Mouse (Mus musculus): ENCODE measurements around the gene Olfr63. TPM values are rescaled to one million over a fixed set of nuclear protein-coding genes. Genes with fewer than 3 reads are reported as not detected.
"Not testable (repeated sequence)": the region's sequence is repeated elsewhere in the genome, so short reads cannot be mapped to it uniquely, and the experiment has no call there.

The Olfr63 gene
- polyA plus RNA-seq, 2 experiments: 0.03 TPM; not detected in 1

DNA sequence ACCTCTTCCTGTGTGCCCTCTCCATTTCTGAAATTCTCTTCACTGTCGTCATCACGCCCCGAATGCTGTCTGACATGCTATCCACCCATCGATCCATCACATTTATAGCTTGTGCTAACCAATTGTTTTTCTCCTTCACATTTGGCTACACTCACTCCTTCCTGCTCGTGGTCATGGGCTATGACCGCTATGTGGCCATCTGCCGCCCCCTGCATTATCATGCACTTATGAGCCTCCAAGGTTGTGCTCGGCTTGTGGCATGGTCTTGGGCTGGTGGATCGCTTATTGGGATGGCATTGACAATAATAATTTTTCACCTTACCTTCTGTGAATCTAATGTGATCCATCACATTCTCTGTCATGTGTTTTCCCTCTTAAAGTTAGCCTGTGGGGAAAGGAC lies 4.4 kb downstream of the Olfr63 start:
- Histone ChIP-seq H3K9me3 (ENCODE audit: control insufficient read depth, low read length) (no peaks in the 10 kb centered on the region), H3K36me3 (ENCODE audit: control insufficient read depth, insufficient read depth, low read length) (no peaks in the 10 kb centered on the region), H3K27me3 (ENCODE audit: control insufficient read depth, insufficient read depth, low read length) (no peaks in the 10 kb centered on the region), H3K4me3 (replicated peaks; ENCODE audit: low read length) (no peak overlapping the region), H3K4me1 (ENCODE audit: control insufficient read depth, insufficient read depth, low read length) (no peaks in the 10 kb centered on the region), H3K27ac (replicated peaks; ENCODE audit: low read depth, low read length) (no peak overlapping the region), H3K9ac (ENCODE audit: low read depth, low read length, severe bottlenecking) (no peak overlapping the region), H3K4me2 (replicated peaks; ENCODE audit: low read depth, low read length, severe bottlenecking) (no peak overlapping the region)
- DNase-seq (ENCODE audit: low spot score): no peak
- ATAC-seq (ENCODE audit: low FRiP score, low read depth): no peak
- 87% methylated on average over 9 of the region's 9 CpGs for WGBS
- no peak for TF ChIP-seq POLR2A (IDR thresholded peaks at IDR 0.05; ENCODE audit: borderline replicate concordance, extremely low read depth, insufficient read depth, insufficient read length)

DNA sequence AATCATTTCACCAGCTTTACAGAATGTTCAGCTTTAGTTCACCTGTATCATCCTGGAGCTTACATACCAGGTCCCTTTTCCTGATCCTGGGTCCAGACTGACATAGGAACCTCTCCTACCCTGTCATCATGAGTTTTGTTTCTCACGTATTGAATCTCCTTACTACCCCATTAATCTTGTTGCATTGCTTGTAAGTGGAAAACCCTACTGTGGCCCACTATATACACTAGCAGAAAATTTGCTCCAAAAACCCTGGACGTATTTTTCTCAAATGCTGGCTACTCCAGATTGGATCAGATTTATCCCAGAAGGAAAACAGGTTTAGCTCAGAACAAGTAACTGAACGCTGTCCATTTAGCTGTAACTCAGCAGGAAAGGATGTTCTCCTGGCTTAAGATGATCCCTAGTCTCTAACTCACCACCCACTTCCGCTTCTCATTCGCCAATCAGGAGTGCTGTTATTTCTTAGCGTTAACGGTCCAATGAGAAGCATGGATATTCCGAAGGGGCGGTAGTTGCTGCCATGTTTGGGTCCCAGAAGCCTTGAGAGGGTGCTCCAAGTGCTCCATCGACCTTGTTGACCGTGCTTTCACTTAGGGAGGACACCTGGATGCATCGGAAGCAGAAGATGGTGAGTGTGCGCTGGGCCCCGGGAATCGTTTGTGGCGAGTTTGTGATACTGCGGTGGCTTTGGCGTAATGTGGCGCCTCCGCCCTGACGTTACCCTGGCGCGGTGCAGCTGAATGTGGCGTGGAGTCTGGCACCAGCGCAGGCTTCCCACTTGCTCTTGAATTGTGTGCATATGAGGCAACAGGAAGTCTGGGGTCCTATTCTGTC lies 24.8 kb downstream of the Olfr63 start, which contains the start of gene Zfp955b:
TSS of gene Zfp955b (plus strand) at position 506 of the 837 bp plus-strand sequence.
- H3K9ac ChIP-seq (ENCODE audit: low read depth, low read length, severe bottlenecking); H3K36me3 ChIP-seq (ENCODE audit: control insufficient read depth, insufficient read depth, low read length); DNase-seq (ENCODE audit: low spot score); H3K9me3 ChIP-seq (ENCODE audit: control insufficient read depth, low read length); H3K4me1 ChIP-seq (ENCODE audit: control insufficient read depth, insufficient read depth, low read length); H3K27me3 ChIP-seq (ENCODE audit: control insufficient read depth, insufficient read depth, low read length); H3K27ac ChIP-seq (replicated peaks; ENCODE audit: low read depth, low read length): not testable (repeated sequence)
- H3K4me3 ChIP-seq (replicated peaks; ENCODE audit: low read length): 0 out of 2 replicates have a peak within 1 kb of the TSS, but pooled peaks have one; percentile 10
- ATAC-seq (ENCODE audit: low FRiP score, low read depth): peak; percentile 99
- no CpG with 5 or more reads among the region's 25 CpGs for WGBS
- H3K4me2 ChIP-seq (replicated peaks; ENCODE audit: low read depth, low read length, severe bottlenecking): 0 out of 2 replicates have a peak within 1 kb of the TSS, but pooled peaks have one; percentile 15

DNA sequence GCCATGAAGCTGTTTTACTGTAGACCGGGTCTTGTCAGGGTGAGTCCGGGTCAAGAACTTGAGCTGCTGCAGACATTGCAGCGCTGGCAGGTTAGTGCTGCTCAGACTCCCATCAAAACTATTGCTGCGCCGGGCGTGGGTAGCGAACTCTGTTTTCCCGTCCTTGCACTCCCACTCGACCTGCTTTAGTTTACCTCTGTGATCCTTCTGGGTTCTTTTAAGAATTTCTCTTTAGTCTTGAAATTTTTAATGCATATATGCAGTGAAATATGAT lies 25.3 kb downstream of the Olfr63 start:
- not testable (repeated sequence) for H3K27me3 ChIP-seq (ENCODE audit: control insufficient read depth, insufficient read depth, low read length); H3K4me1 ChIP-seq (ENCODE audit: control insufficient read depth, insufficient read depth, low read length); H3K27ac ChIP-seq (replicated peaks; ENCODE audit: low read depth, low read length); H3K9ac ChIP-seq (ENCODE audit: low read depth, low read length, severe bottlenecking); H3K4me2 ChIP-seq (replicated peaks; ENCODE audit: low read depth, low read length, severe bottlenecking); H3K9me3 ChIP-seq (ENCODE audit: control insufficient read depth, low read length); DNase-seq (ENCODE audit: low spot score); H3K36me3 ChIP-seq (ENCODE audit: control insufficient read depth, insufficient read depth, low read length)
- WGBS: no CpG with 5 or more reads among the region's 9 CpGs
- 0 out of 2 replicates have a peak, but pooled peaks have one; percentile 20 for ATAC-seq (ENCODE audit: low FRiP score, low read depth)
- H3K4me3 ChIP-seq (replicated peaks; ENCODE audit: low read length): 0 out of 2 replicates have a peak overlapping the region, but pooled peaks have one; percentile 10

Other genes with a start within 250 kb of the Olfr63 start
- gene Zfp763, start 231.3 kb upstream of the Olfr63 start, polyA plus RNA-seq (2012; rRNA removed): 5.5 and 7.6 TPM in 2 replicates
- gene Zfp763, start 231.3 kb upstream of the Olfr63 start, polyA plus RNA-seq (2014; fragmentation: Nextera tagmentation; extraction: Ambion mirVana): 13.0 and 15.1 TPM in 2 replicates
- gene 4921501E09Rik, start 196.6 kb upstream of the Olfr63 start, polyA plus RNA-seq (2012; rRNA removed): not detected in 2 replicates
- not detected in 2 replicates for gene 4921501E09Rik, start 196.6 kb upstream of the Olfr63 start, polyA plus RNA-seq (2014; fragmentation: Nextera tagmentation; extraction: Ambion mirVana)
- 4.8 and 6.0 TPM in 2 replicates for gene Zfp563, start 175.4 kb upstream of the Olfr63 start, polyA plus RNA-seq (2012; rRNA removed)
- 9.8 and 10.5 TPM in 2 replicates for gene Zfp563, start 175.4 kb upstream of the Olfr63 start, polyA plus RNA-seq (2014; fragmentation: Nextera tagmentation; extraction: Ambion mirVana)
- gene Morc2b, start 125.0 kb upstream of the Olfr63 start, polyA plus RNA-seq (2012; rRNA removed): 0.10 TPM in 1 of 2 replicates, not detected in the other
- not detected in 2 replicates for gene Morc2b, start 125.0 kb upstream of the Olfr63 start, polyA plus RNA-seq (2014; fragmentation: Nextera tagmentation; extraction: Ambion mirVana)
- not detected in 2 replicates for gene Olfr55, start 96.2 kb upstream of the Olfr63 start, polyA plus RNA-seq (2012; rRNA removed)
- not detected in 2 replicates for gene Olfr55, start 96.2 kb upstream of the Olfr63 start, polyA plus RNA-seq (2014; fragmentation: Nextera tagmentation; extraction: Ambion mirVana)
- not detected in 2 replicates for gene Olfr239, start 73.4 kb upstream of the Olfr63 start, polyA plus RNA-seq (2012; rRNA removed)
- gene Olfr239, start 73.4 kb upstream of the Olfr63 start, polyA plus RNA-seq (2014; fragmentation: Nextera tagmentation; extraction: Ambion mirVana): not detected in 2 replicates
- gene Olfr1564, start 43.0 kb upstream of the Olfr63 start, polyA plus RNA-seq (2012; rRNA removed): 0.29 and 0.67 TPM in 2 replicates
- not detected in 2 replicates for gene Olfr1564, start 43.0 kb upstream of the Olfr63 start, polyA plus RNA-seq (2014; fragmentation: Nextera tagmentation; extraction: Ambion mirVana)
- gene Zfp955a, start 9.5 kb upstream of the Olfr63 start, polyA plus RNA-seq (2012; rRNA removed): 5.5 and 7.0 TPM in 2 replicates
- gene Zfp955a, start 9.5 kb upstream of the Olfr63 start, polyA plus RNA-seq (2014; fragmentation: Nextera tagmentation; extraction: Ambion mirVana): 16.7 and 18.8 TPM in 2 replicates
- gene Zfp955b, start 24.9 kb downstream of the Olfr63 start, polyA plus RNA-seq (2012; rRNA removed): 6.2 and 7.9 TPM in 2 replicates
- gene Zfp955b, start 24.9 kb downstream of the Olfr63 start, polyA plus RNA-seq (2014; fragmentation: Nextera tagmentation; extraction: Ambion mirVana): 9.9 and 10.9 TPM in 2 replicates
- 6.4 and 8.5 TPM in 2 replicates for gene Zfp81, start 94.2 kb downstream of the Olfr63 start, polyA plus RNA-seq (2012; rRNA removed)
- 13.7 and 14.6 TPM in 2 replicates for gene Zfp81, start 94.2 kb downstream of the Olfr63 start, polyA plus RNA-seq (2014; fragmentation: Nextera tagmentation; extraction: Ambion mirVana)
- gene Zfp101, start 130.0 kb downstream of the Olfr63 start, polyA plus RNA-seq (2012; rRNA removed): 31.5 and 40.2 TPM in 2 replicates
- gene Zfp101, start 130.0 kb downstream of the Olfr63 start, polyA plus RNA-seq (2014; fragmentation: Nextera tagmentation; extraction: Ambion mirVana): 19.1 and 20.1 TPM in 2 replicates
- gene Actl9, start 168.2 kb downstream of the Olfr63 start, polyA plus RNA-seq (2012; rRNA removed): 0.10 and 0.14 TPM in 2 replicates
- not detected in 2 replicates for gene Actl9, start 168.2 kb downstream of the Olfr63 start, polyA plus RNA-seq (2014; fragmentation: Nextera tagmentation; extraction: Ambion mirVana)